In genomic region chr4:45972448-45972854, GRCm38 (mm10) we compare ENCODE assay signal across 7 mouse cellular contexts. TPM values are rescaled to one million over a fixed set of nuclear protein-coding genes. Genes with fewer than 3 reads are reported as not detected.
DNase-seq lines count a peak whose midpoint lies in the region; TF ChIP-seq lines count a peak whose summit lies in the region.

No protein-coding gene starts in this region.

- TF ChIP-seq CTCF in thymus, adult 2 months (IDR thresholded peaks at IDR 0.05; ENCODE audit: borderline replicate concordance, control insufficient read depth, extremely low read depth, insufficient read depth, low read length, poor library complexity) = no peak
- no peak for TF ChIP-seq CTCF in small intestine, adult 2 months (IDR thresholded peaks at IDR 0.05; ENCODE audit: extremely low read depth, insufficient read length, insufficient replicate concordance, low read depth, low read length)

- no peaks in the 10 kb centered on the region; the same call in 1 of the 2 replicates for H3K27me3 ChIP-seq in thymus, adult 2 months (ENCODE audit: control insufficient read depth, insufficient read depth, low read length)
- H3K27me3 ChIP-seq in small intestine, adult 2 months (ENCODE audit: control insufficient read depth, insufficient read depth, low read length) = no peaks in the 10 kb centered on the region

- TF ChIP-seq POLR2A in thymus, adult 2 months (IDR thresholded peaks at IDR 0.05; ENCODE audit: control insufficient read depth, extremely low read depth, insufficient read depth, low read length, poor library complexity) = no peak
- no peak for TF ChIP-seq POLR2A in small intestine, adult 2 months (IDR thresholded peaks at IDR 0.05; ENCODE audit: low read depth, low read length)

- under 1% methylated on average over 51 of the region's 53 CpGs for WGBS in thymus, adult 2 months
- under 1% methylated on average over 51 of the region's 53 CpGs for WGBS in small intestine, adult 2 months

- no peak overlapping the region for H3K27ac ChIP-seq in thymus, adult 2 months (ENCODE audit: control insufficient read depth, insufficient read depth, low read length)
- peak overlapping the region; percentile 75 for H3K27ac ChIP-seq in small intestine, adult 2 months (ENCODE audit: insufficient read depth, low read depth, low read length)

- DNase-seq in thymus, adult 2 months = peak; percentile 35
- DNase-seq in thymus, postnatal 4 days = no peak
- DNase-seq in brain, adult 2 months (ENCODE audit: low read depth, low spot score) = peak; percentile 81
- peak; percentile 27 to 39 for DNase-seq in frontal cortex, postnatal 25 days (ENCODE audit: low spot score in 2 of 2)
- peak; percentile 70 to 91 for DNase-seq in kidney, postnatal 25 days
- DNase-seq in lung, postnatal 10 days = peak; percentile 75

- peak overlapping the region; percentile 57 for H3K4me3 ChIP-seq in thymus, adult 2 months (ENCODE audit: control insufficient read depth, insufficient read depth, low read length)
- peak overlapping the region; percentile 87 for H3K4me3 ChIP-seq in small intestine, adult 2 months (ENCODE audit: low read depth, low read length)

- H3K36me3 ChIP-seq in thymus, adult 2 months (ENCODE audit: control insufficient read depth, insufficient read depth, low read length) = no peaks in the 10 kb centered on the region
- no peaks in the 10 kb centered on the region for H3K36me3 ChIP-seq in small intestine, adult 2 months (ENCODE audit: control insufficient read depth, insufficient read depth, low read length)

- no peaks in the 10 kb centered on the region for H3K4me1 ChIP-seq in thymus, adult 2 months (replicated peaks; ENCODE audit: control insufficient read depth, insufficient read depth, low read length)
- peaks cover 34% of the 10 kb centered on the region for H3K4me1 ChIP-seq in small intestine, adult 2 months (ENCODE audit: control insufficient read depth, insufficient read depth, insufficient read length, low read length)

RNA-seq across cellular contexts. Expression of gene Tdrd7, which starts 7.3 kb away (rescaled TPM):
- 4.3 and 5.0 TPM in 2 replicates for polyA plus RNA-seq in thymus, adult 2 months (2012; rRNA removed)
- 8.7 and 21.9 TPM in 2 replicates for polyA plus RNA-seq in small intestine, adult 2 months (2012; rRNA removed)
